ENCODE assay signal across 10 mouse cellular contexts in genomic region chr10:3394671-3395288, GRCm38 (mm10). TPM values are rescaled to one million over a fixed set of nuclear protein-coding genes. Genes with fewer than 3 reads are reported as not detected.
DNase-seq lines count a peak whose midpoint lies in the region; ATAC-seq and TF ChIP-seq lines count a peak whose summit lies in the region.
"Had no signal": no experiment of that assay in that cellular context is flagged by ENCODE, and none has a peak within 500 bp of the region (broad histone marks: within the 10 kb centered on the region; RNA-seq: fewer than 3 reads in every experiment).

No protein-coding gene starts in this region.

- H3K4me2 ChIP-seq in heart, embryonic 16.5 days (ENCODE audit: low read depth, low read length): peak overlapping the region; percentile 32

- H3K9me3 ChIP-seq in MEL (replicated peaks; ENCODE audit: insufficient read depth, low read length): no peaks in the 10 kb centered on the region
- H3K9me3 ChIP-seq in heart, embryonic 16.5 days (replicated peaks; ENCODE audit: control insufficient read depth, low read length): no peaks in the 10 kb centered on the region

- H3K27ac ChIP-seq in kidney, adult 2 months (ENCODE audit: insufficient read depth, low read depth, low read length): no peak overlapping the region
- no peak overlapping the region for H3K27ac ChIP-seq in MEL (ENCODE audit: control insufficient read depth, low read depth, low read length)
- H3K27ac ChIP-seq in heart, embryonic 16.5 days (ENCODE audit: low read length): peak overlapping the region; percentile 91

- no peaks in the 10 kb centered on the region for H3K4me1 ChIP-seq in kidney, adult 2 months (ENCODE audit: control insufficient read depth, insufficient read depth, low read length)
- H3K4me1 ChIP-seq in MEL (ENCODE audit: control insufficient read depth in 1 of 2, insufficient read depth in 2 of 2, low read length in 2 of 2): no peaks in the 10 kb centered on the region
- peaks cover 64% of the 10 kb centered on the region for H3K4me1 ChIP-seq in heart, embryonic 16.5 days (ENCODE audit: control insufficient read depth, insufficient read depth, low read length)

- peak; percentile 40 for ATAC-seq in heart, embryonic 16.5 days (replicated peaks; ENCODE audit: extremely low read depth, insufficient read depth, low FRiP score)

- no peak overlapping the region for H3K9ac ChIP-seq in MEL (ENCODE audit: control insufficient read depth, low read depth, low read length, poor library complexity, severe bottlenecking)
- peak overlapping the region; percentile 21; the same call in 1 of the 2 replicates for H3K9ac ChIP-seq in heart, embryonic 16.5 days (ENCODE audit: low read length)

- H3K36me3 ChIP-seq in kidney, adult 2 months (ENCODE audit: control insufficient read depth, insufficient read depth, low read length): no peaks in the 10 kb centered on the region
- H3K36me3 ChIP-seq in MEL (ENCODE audit: control insufficient read depth in 1 of 2, insufficient read depth in 2 of 2, low read length in 2 of 2): no peaks in the 10 kb centered on the region
- no peaks in the 10 kb centered on the region for H3K36me3 ChIP-seq in heart, embryonic 16.5 days (ENCODE audit: control insufficient read depth, insufficient read depth)

- H3K27me3 ChIP-seq in kidney, adult 2 months (replicated peaks; ENCODE audit: control insufficient read depth, insufficient read depth, low read length): no peaks in the 10 kb centered on the region
- no peaks in the 10 kb centered on the region for H3K27me3 ChIP-seq in MEL (ENCODE audit: control insufficient read depth in 1 of 2, insufficient read depth in 2 of 2, low read length in 2 of 2)
- no peaks in the 10 kb centered on the region for H3K27me3 ChIP-seq in heart, embryonic 16.5 days (ENCODE audit: control insufficient read depth, insufficient read depth, low read length)

- H3K4me3 ChIP-seq in kidney, adult 2 months (ENCODE audit: insufficient read depth, low read depth, low read length): no peak overlapping the region
- H3K4me3 ChIP-seq in MEL (ENCODE audit: control insufficient read depth in 1 of 2, insufficient read depth in 1 of 2, low read depth in 2 of 2, low read length in 2 of 2): no peak overlapping the region
- H3K4me3 ChIP-seq in heart, embryonic 16.5 days (ENCODE audit: low read length): 0 out of 2 replicates have a peak overlapping the region, but pooled peaks have one; percentile 4

- no peak for TF ChIP-seq RAD21 in MEL (IDR thresholded peaks at IDR 0.05; ENCODE audit: low read depth, low read length)

- TF ChIP-seq CTCF in kidney, adult 2 months (conservative IDR thresholded peaks at IDR 0.05; ENCODE audit: insufficient read depth, insufficient read length, low read depth, low read length): no peak
- no peak for TF ChIP-seq CTCF in MEL (IDR thresholded peaks at IDR 0.05 in 2 of 3, conservative IDR thresholded peaks at IDR 0.05 in 1 of 3; ENCODE audit: control insufficient read depth in 1 of 3, insufficient read depth in 1 of 3, low read depth in 2 of 3, low read length in 3 of 3, poor library complexity in 1 of 3, severe bottlenecking in 1 of 3)

- 71% methylated on average over 4 of the region's 4 CpGs for WGBS in kidney, adult 2 months
- WGBS in heart, embryonic 16.5 days: 27% methylated on average over 4 of the region's 4 CpGs

- DNase-seq in adrenal gland, postnatal 36 days: peak; percentile 36 to 46
- no peak for DNase-seq in adrenal gland, adult 18-20 months (ENCODE audit: low spot score in 2 of 2)
- peak; percentile 8 to 28 for DNase-seq in kidney, postnatal 4 days
- no peak for DNase-seq in kidney, adult 2 months
- DNase-seq in MEL (ENCODE audit: low read depth, low spot score): peak; percentile 22
- no peak for DNase-seq in natural killer cell, adult 2 months (ENCODE audit: low spot score in 2 of 2)
- DNase-seq in testis, postnatal 10 days (ENCODE audit: low spot score): no peak
- DNase-seq: embryo, embryonic 11 days had no signal

- TF ChIP-seq EP300 in MEL (IDR thresholded peaks at IDR 0.05; ENCODE audit: low read depth in 1 of 2, low read length in 2 of 2): no peak

- H3K79me2 ChIP-seq in MEL (ENCODE audit: control insufficient read depth, insufficient read depth, low read length, poor library complexity): no peaks in the 10 kb centered on the region

- no peak for TF ChIP-seq POLR2A in kidney, adult 2 months (IDR thresholded peaks at IDR 0.05; ENCODE audit: low read depth, low read length)
- TF ChIP-seq POLR2A in MEL (IDR thresholded peaks at IDR 0.05; ENCODE audit: control insufficient read depth in 1 of 2, insufficient read depth in 1 of 2, low read depth in 1 of 2, low read length in 2 of 2, poor library complexity in 1 of 2): no peak

TF ChIP-seq in MEL, 35 proteins besides CTCF, POLR2A, EP300 and RAD21:
- TF ChIP-seq GATA1 (IDR thresholded peaks at IDR 0.05; ENCODE audit: low read depth, low read length) (no peak), TAL1 (IDR thresholded peaks at IDR 0.05; ENCODE audit: low read length) (no peak), UBTF (IDR thresholded peaks at IDR 0.05; ENCODE audit: borderline replicate concordance, insufficient read depth, low read depth, low read length) (no peak), MXI1 (IDR thresholded peaks at IDR 0.05; ENCODE audit: low read depth, low read length) (no peak), ZKSCAN1 (IDR thresholded peaks at IDR 0.05; ENCODE audit: low read depth, low read length) (no peak), MAZ (IDR thresholded peaks at IDR 0.05; ENCODE audit: low read depth, low read length) (no peak), E2F4 (IDR thresholded peaks at IDR 0.05; ENCODE audit: borderline replicate concordance, low read depth, low read length) (no peak), USF1 (IDR thresholded peaks at IDR 0.05; ENCODE audit: low read depth, low read length) (no peak), ZMIZ1 (IDR thresholded peaks at IDR 0.05; ENCODE audit: low read depth, low read length) (no peak), MAFK (IDR thresholded peaks at IDR 0.05; ENCODE audit: borderline replicate concordance, low read depth, low read length) (no peak), RCOR1 (IDR thresholded peaks at IDR 0.05; ENCODE audit: low read depth, low read length) (no peak), SMC3 (IDR thresholded peaks at IDR 0.05; ENCODE audit: low read depth, low read length) (no peak), CHD1 (IDR thresholded peaks at IDR 0.05; ENCODE audit: low read depth, low read length) (no peak)

RNA-seq across cellular contexts. Expression of gene Ppp1r14c, which starts 28.9 kb away (rescaled TPM):
- 10 to 100 TPM; 10.5 to 30.7 TPM for total RNA-seq in adrenal gland, postnatal 36 days (2021)
- 10 to 100 TPM in 1 of 2 experiments, 1 to 10 TPM in 1; 2.9 to 14.4 TPM for total RNA-seq in adrenal gland, adult 18-20 months (2021)
- polyA plus RNA-seq in kidney, adult 2 months (2012; rRNA removed): 0.10 and 0.38 TPM in 2 replicates
- total RNA-seq in MEL (2012; rRNA removed): not detected in 2 replicates
- not detected for polyA plus RNA-seq in MEL (2012; ENCODE audit: insufficient read depth in 1 of 2, insufficient read length in 2 of 2, low read depth in 1 of 2, low replicate concordance in 2 of 2, missing spikeins in 1 of 2)
- polyA plus RNA-seq in heart, embryonic 16.5 days (2015; fragmentation: Nextera tagmentation; extraction: Ambion mirVana): 287 and 302 TPM in 2 replicates
- total RNA-seq: liver, adult 2 months had no signal
- polyA plus RNA-seq: liver, adult 2 months had no signal

Comparison
In these comparisons a context has a peak if more than half of its experiments do, and no peak if none do; other contexts are left out.
1. DNase-seq: peak in adrenal gland, postnatal 36 days (2 of 2), kidney, postnatal 4 days (2 of 2) and MEL (single experiment); none in adrenal gland, adult 18-20 months (0 of 2), kidney, adult 2 months (single experiment), natural killer cell, adult 2 months (0 of 2) and testis, postnatal 10 days (single experiment).